ENCODE assay signal across 8 mouse cellular contexts in the genomic region with DNA sequence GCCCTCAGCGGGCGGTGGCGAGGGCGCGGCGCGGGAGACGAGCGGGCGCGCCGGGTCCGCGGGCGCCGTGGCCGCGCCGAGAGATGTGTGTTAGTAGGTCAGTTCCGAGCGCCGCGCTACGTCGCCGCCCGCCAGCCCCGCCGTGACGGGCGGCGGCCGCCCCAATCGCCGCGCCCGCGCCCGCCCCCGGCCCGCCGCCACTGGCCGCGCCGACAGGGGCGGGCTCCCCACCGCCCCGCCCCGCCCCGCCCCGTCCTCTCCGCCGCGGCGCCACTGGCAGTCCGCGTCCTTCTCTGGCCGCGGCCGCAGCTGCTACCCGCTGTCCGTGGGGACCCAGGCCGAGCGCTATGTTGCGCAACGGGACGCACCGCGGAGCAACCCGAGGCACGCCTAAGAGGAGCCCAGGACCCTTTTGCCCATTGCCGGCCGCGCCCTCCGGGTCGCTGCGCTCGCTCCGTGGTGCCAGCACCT. TPM values are rescaled to one million over a fixed set of nuclear protein-coding genes. Genes with fewer than 3 reads are reported as not detected.
DNase-seq lines count a peak whose midpoint lies in the region; ATAC-seq and TF ChIP-seq lines count a peak whose summit lies in the region.

A gene (minus strand): TSS at position 123 of the 471 bp plus-strand sequence.

- peak within 1 kb of the TSS; percentile 99 for H3K4me2 ChIP-seq in forebrain, postnatal 0 days (ENCODE audit: low read depth)
- peak within 1 kb of the TSS; percentile 87 for H3K4me2 ChIP-seq in lung, embryonic 14.5 days
- peak within 1 kb of the TSS; percentile 97 for H3K4me2 ChIP-seq in neural tube, embryonic 14.5 days (ENCODE audit: low read depth, low read length)

- peak; percentile 91 for DNase-seq in adrenal gland, postnatal 10 days
- peak; percentile 86 for DNase-seq in forebrain, postnatal 0 days
- DNase-seq in heart, postnatal 36 days = peak; percentile 84 to 89
- DNase-seq in layer of hippocampus, adult 8-10 months (ENCODE audit: low spot score in 2 of 2) = peak in 1 of 2 experiments; percentile 45
- peak; percentile 89 for DNase-seq in lung, embryonic 14.5 days
- peak; percentile 19 for DNase-seq in urinary bladder, postnatal 10 days (ENCODE audit: low spot score)

- peak within 1 kb of the TSS; percentile 96 for H3K27ac ChIP-seq in forebrain, postnatal 0 days (ENCODE audit: low read depth, low read length)
- peak within 1 kb of the TSS; percentile 92 for H3K27ac ChIP-seq in lung, embryonic 14.5 days (ENCODE audit: low read depth)
- H3K27ac ChIP-seq in neural tube, embryonic 14.5 days (ENCODE audit: low read depth, low read length) = peak within 1 kb of the TSS; percentile 98

- no peak for TF ChIP-seq CTCF in forebrain, postnatal 0 days (IDR thresholded peaks at IDR 0.05; ENCODE audit: low read depth)
- no peak for TF ChIP-seq CTCF in lung, embryonic 14.5 days (IDR thresholded peaks at IDR 0.05; ENCODE audit: low read depth)

- H3K27me3 ChIP-seq in forebrain, postnatal 0 days (ENCODE audit: insufficient read depth, low read length) = no peaks in the 10 kb centered on the region
- H3K27me3 ChIP-seq in lung, embryonic 14.5 days (ENCODE audit: insufficient read depth, low read length) = 0 out of 2 replicates have a peak, but pooled peaks cover 5% of the 10 kb centered on the region
- no peaks in the 10 kb centered on the region for H3K27me3 ChIP-seq in neural tube, embryonic 14.5 days (ENCODE audit: control insufficient read depth, insufficient read depth, low read length)

- no peaks in the 10 kb centered on the region for H3K36me3 ChIP-seq in forebrain, postnatal 0 days (ENCODE audit: insufficient read depth)
- H3K36me3 ChIP-seq in lung, embryonic 14.5 days (ENCODE audit: insufficient read depth) = no peaks in the 10 kb centered on the region
- H3K36me3 ChIP-seq in neural tube, embryonic 14.5 days (ENCODE audit: control insufficient read depth, insufficient read depth, low read length) = no peaks in the 10 kb centered on the region

- peaks cover 18% of the 10 kb centered on the region for H3K4me1 ChIP-seq in forebrain, postnatal 0 days (ENCODE audit: insufficient read depth)
- H3K4me1 ChIP-seq in lung, embryonic 14.5 days (ENCODE audit: insufficient read depth) = peaks cover 10% of the 10 kb centered on the region
- peaks cover 23% of the 10 kb centered on the region for H3K4me1 ChIP-seq in neural tube, embryonic 14.5 days (ENCODE audit: control insufficient read depth, insufficient read depth, low read length)

- 3% methylated on average over 48 of the region's 79 CpGs for WGBS in forebrain, postnatal 0 days
- 1% methylated on average over 69 of the region's 79 CpGs for WGBS in lung, embryonic 14.5 days
- WGBS in neural tube, embryonic 14.5 days = under 1% methylated on average over 43 of the region's 79 CpGs

- intact Hi-C loops in heart, postnatal 36 days (cut with DNase I) = loop anchor here (2.0 to 5.0 kb wide), 2 partner anchors 158 to 396 kb away; a partner anchor contains a TSS

- H3K9ac ChIP-seq in forebrain, postnatal 0 days = peak within 1 kb of the TSS; percentile 94
- peak within 1 kb of the TSS; percentile 90 for H3K9ac ChIP-seq in lung, embryonic 14.5 days
- H3K9ac ChIP-seq in neural tube, embryonic 14.5 days (replicated peaks; ENCODE audit: low read depth, low read length) = peak within 1 kb of the TSS; percentile 97

- no peaks in the 10 kb centered on the region for H3K9me3 ChIP-seq in forebrain, postnatal 0 days (ENCODE audit: low read length)
- H3K9me3 ChIP-seq in lung, embryonic 14.5 days (ENCODE audit: low read depth, low read length) = no peaks in the 10 kb centered on the region
- no peaks in the 10 kb centered on the region for H3K9me3 ChIP-seq in neural tube, embryonic 14.5 days (ENCODE audit: control insufficient read depth, low read length)

- peak; percentile 28 for ATAC-seq in CD4-positive, CD25-positive, alpha-beta regulatory T cell, adult 4 months
- ATAC-seq in forebrain, postnatal 0 days = peak; percentile 84
- ATAC-seq in lung, embryonic 14.5 days (ENCODE audit: insufficient read depth) = peak; percentile 89
- peak; percentile 85 for ATAC-seq in neural tube, embryonic 14.5 days (ENCODE audit: low read depth)

- peak within 1 kb of the TSS; percentile 81 for H3K4me3 ChIP-seq in forebrain, postnatal 0 days (ENCODE audit: low read depth, low read length)
- H3K4me3 ChIP-seq in lung, embryonic 14.5 days (ENCODE audit: low read depth, low read length) = peak within 1 kb of the TSS; percentile 89
- H3K4me3 ChIP-seq in neural tube, embryonic 14.5 days (ENCODE audit: low read depth, low read length) = peak within 1 kb of the TSS; percentile 92

RNA-seq across cellular contexts. Expression of the gene that starts here (rescaled TPM):
- polyA plus RNA-seq in CD4-positive, CD25-positive, alpha-beta regulatory T cell, adult 4 months (2017; shearing (Covaris generic)) = 1 to 10 TPM; 1.7 to 3.7 TPM
- 10 to 100 TPM; 23.0 to 83.7 TPM for total RNA-seq in adrenal gland, postnatal 10 days (2021)
- total RNA-seq in forebrain, postnatal 0 days (2014; rRNA removed) = 20.8 and 29.3 TPM in 2 replicates
- 36.8 and 37.7 TPM in 2 replicates for polyA plus RNA-seq in forebrain, postnatal 0 days (2015; fragmentation: Nextera tagmentation; extraction: Ambion mirVana)
- total RNA-seq in heart, postnatal 36 days (2021) = 10 to 100 TPM; 10.3 to 25.7 TPM
- 10 to 100 TPM in 3 of 4 experiments, 1 to 10 TPM in 1; 9.8 to 16.8 (median 15.8) TPM for total RNA-seq in layer of hippocampus, adult 8-10 months (2022)
- 18.5 and 20.0 TPM in 2 replicates for polyA plus RNA-seq in lung, embryonic 14.5 days (2014; fragmentation: Nextera tagmentation; extraction: Ambion mirVana)
- 49.5 and 52.7 TPM in 2 replicates for polyA plus RNA-seq in neural tube, embryonic 14.5 days (2014; fragmentation: Nextera tagmentation; extraction: Ambion mirVana)

Comparison
In these comparisons a context has a peak if more than half of its experiments do, and no peak if none do; other contexts are left out.
1. ATAC-seq: peak in every context shown above with its lines; median percentile 89 in lung, embryonic 14.5 days; 85 in neural tube, embryonic 14.5 days; 84 in forebrain, postnatal 0 days; 28 in CD4-positive, CD25-positive, alpha-beta regulatory T cell, adult 4 months.